In genomic region chr10:86836784-86837183, GRCm38 (mm10) we compare ENCODE assay signal across 22 mouse cellular contexts. TPM values are rescaled to one million over a fixed set of nuclear protein-coding genes. Genes with fewer than 3 reads are reported as not detected.
A peak's percentile ranks its signal among the peaks of the same experiment; 100 is the strongest.
DNase-seq lines count a peak whose midpoint lies in the region; ATAC-seq and TF ChIP-seq lines count a peak whose summit lies in the region.
"Had no signal": no experiment of that assay in that cellular context is flagged by ENCODE, and none has a peak within 500 bp of the region (broad histone marks: within the 10 kb centered on the region; RNA-seq: fewer than 3 reads in every experiment).

No protein-coding gene starts in this region.

- H3K9ac ChIP-seq in forebrain, embryonic 13.5 days = no peak overlapping the region
- H3K9ac ChIP-seq in forebrain, embryonic 12.5 days = no peak overlapping the region
- no peak overlapping the region for H3K9ac ChIP-seq in forebrain, postnatal 0 days
- H3K9ac ChIP-seq in lung, postnatal 0 days (replicated peaks; ENCODE audit: low read depth) = no peak overlapping the region
- no peak overlapping the region for H3K9ac ChIP-seq in hindbrain, embryonic 12.5 days
- H3K9ac ChIP-seq: heart, embryonic 13.5 days had no signal

- peak; percentile 46 for DNase-seq in brain, adult 2 months (ENCODE audit: low read depth, low spot score)
- DNase-seq in forebrain, postnatal 0 days = peak; percentile 23
- peak; percentile 79 for DNase-seq in lung, postnatal 0 days (ENCODE audit: low spot score)
- no peak for DNase-seq in spleen, postnatal 10 days (ENCODE audit: low spot score in 2 of 2)
- no peak for DNase-seq in gastrocnemius, postnatal 14 days
- DNase-seq: adrenal gland, adult 8-10 months; adrenal gland, postnatal 36 days; B cell, adult 2 months; cerebellum, adult 2 months; cerebellum, postnatal 10 days; gastrocnemius, adult 2 months; gastrocnemius, postnatal 36 days; heart, adult 11 months; heart, postnatal 36 days had no signal

- H3K4me3 ChIP-seq in forebrain, embryonic 13.5 days = no peak overlapping the region
- H3K4me3 ChIP-seq in forebrain, embryonic 12.5 days (replicated peaks) = no peak overlapping the region
- no peak overlapping the region for H3K4me3 ChIP-seq in forebrain, postnatal 0 days (ENCODE audit: low read depth, low read length)
- H3K4me3 ChIP-seq in lung, postnatal 0 days (ENCODE audit: low read depth, low read length) = no peak overlapping the region
- no peak overlapping the region for H3K4me3 ChIP-seq in hindbrain, embryonic 12.5 days
- H3K4me3 ChIP-seq: embryonic facial prominence, embryonic 10.5 days; gastrocnemius, adult 2 months; heart, embryonic 13.5 days had no signal

- no peaks in the 10 kb centered on the region for H3K4me1 ChIP-seq in forebrain, embryonic 13.5 days
- no peaks in the 10 kb centered on the region; the same call in 1 of the 2 replicates for H3K4me1 ChIP-seq in forebrain, embryonic 12.5 days
- H3K4me1 ChIP-seq in forebrain, postnatal 0 days (ENCODE audit: insufficient read depth) = no peaks in the 10 kb centered on the region
- peaks cover 3% of the 10 kb centered on the region; the same call in 1 of the 2 replicates for H3K4me1 ChIP-seq in lung, postnatal 0 days (ENCODE audit: insufficient read depth, low read depth, low read length)
- no peaks in the 10 kb centered on the region for H3K4me1 ChIP-seq in hindbrain, embryonic 12.5 days
- H3K4me1 ChIP-seq: heart, embryonic 13.5 days had no signal

- H3K27me3 ChIP-seq in forebrain, embryonic 13.5 days = no peaks in the 10 kb centered on the region
- H3K27me3 ChIP-seq in forebrain, embryonic 12.5 days = no peaks in the 10 kb centered on the region
- H3K27me3 ChIP-seq in forebrain, postnatal 0 days (ENCODE audit: insufficient read depth, low read length) = no peaks in the 10 kb centered on the region
- no peaks in the 10 kb centered on the region for H3K27me3 ChIP-seq in lung, postnatal 0 days (replicated peaks; ENCODE audit: insufficient read depth, low read length)
- H3K27me3 ChIP-seq in hindbrain, embryonic 12.5 days = no peaks in the 10 kb centered on the region
- H3K27me3 ChIP-seq: heart, embryonic 13.5 days had no signal

- H3K27ac ChIP-seq in forebrain, embryonic 13.5 days = no peak overlapping the region
- H3K27ac ChIP-seq in forebrain, embryonic 12.5 days = no peak overlapping the region
- no peak overlapping the region for H3K27ac ChIP-seq in forebrain, postnatal 0 days (ENCODE audit: low read depth, low read length)
- H3K27ac ChIP-seq in lung, postnatal 0 days (ENCODE audit: low read length) = 0 out of 2 replicates have a peak overlapping the region, but pooled peaks have one; percentile 21
- no peak overlapping the region for H3K27ac ChIP-seq in hindbrain, embryonic 12.5 days
- H3K27ac ChIP-seq: embryonic facial prominence, embryonic 10.5 days; heart, embryonic 13.5 days; hindbrain, postnatal 0 days had no signal

- no peaks in the 10 kb centered on the region for H3K9me3 ChIP-seq in forebrain, embryonic 13.5 days (replicated peaks)
- H3K9me3 ChIP-seq in forebrain, embryonic 12.5 days = no peaks in the 10 kb centered on the region
- no peaks in the 10 kb centered on the region for H3K9me3 ChIP-seq in forebrain, postnatal 0 days (ENCODE audit: low read length)
- H3K9me3 ChIP-seq in lung, postnatal 0 days (ENCODE audit: low read length) = no peaks in the 10 kb centered on the region
- no peaks in the 10 kb centered on the region for H3K9me3 ChIP-seq in hindbrain, embryonic 12.5 days (replicated peaks)
- H3K9me3 ChIP-seq: embryonic facial prominence, embryonic 10.5 days; G1E; heart, embryonic 13.5 days had no signal

- peaks cover 8% of the 10 kb centered on the region; the same call in 1 of the 2 replicates for H3K36me3 ChIP-seq in forebrain, embryonic 13.5 days (ENCODE audit: poor library complexity, severe bottlenecking)
- no peaks in the 10 kb centered on the region; the same call in 1 of the 2 replicates for H3K36me3 ChIP-seq in forebrain, embryonic 12.5 days (replicated peaks)
- H3K36me3 ChIP-seq in forebrain, postnatal 0 days (ENCODE audit: insufficient read depth) = peaks cover 15% of the 10 kb centered on the region; the same call in 1 of the 2 replicates
- no peaks in the 10 kb centered on the region for H3K36me3 ChIP-seq in lung, postnatal 0 days (ENCODE audit: insufficient read depth, low read length)
- no peaks in the 10 kb centered on the region for H3K36me3 ChIP-seq in hindbrain, embryonic 12.5 days

- 54% methylated on average over 4 of the region's 4 CpGs for WGBS in forebrain, embryonic 13.5 days
- 53% methylated on average over 4 of the region's 4 CpGs for WGBS in forebrain, embryonic 12.5 days
- 46% methylated on average over 4 of the region's 4 CpGs for WGBS in forebrain, postnatal 0 days
- WGBS in lung, postnatal 0 days = 59% methylated on average over 4 of the region's 4 CpGs
- 87% methylated on average over 4 of the region's 4 CpGs for WGBS in hindbrain, embryonic 12.5 days

- ATAC-seq in forebrain, embryonic 13.5 days = peak; percentile 75
- ATAC-seq in forebrain, embryonic 12.5 days (ENCODE audit: low FRiP score) = no peak
- ATAC-seq in forebrain, postnatal 0 days = peak; percentile 72
- peak; percentile 73 for ATAC-seq in lung, postnatal 0 days
- ATAC-seq in hindbrain, embryonic 12.5 days (ENCODE audit: low FRiP score) = no peak
- ATAC-seq: CD4-positive, CD25-positive, alpha-beta regulatory T cell, adult 4 months; hindbrain, postnatal 0 days had no signal

- no peak for TF ChIP-seq EP300 in lung, postnatal 0 days (IDR thresholded peaks at IDR 0.05)

- no peak for TF ChIP-seq CTCF in forebrain, postnatal 0 days (IDR thresholded peaks at IDR 0.05; ENCODE audit: low read depth)
- TF ChIP-seq CTCF in lung, postnatal 0 days (IDR thresholded peaks at IDR 0.05) = no peak

- intact Hi-C loops in gastrocnemius, postnatal 14 days (cut with DNase I; ENCODE audit: low total_unique reads) = no loop called here

- no peak overlapping the region for H3K4me2 ChIP-seq in forebrain, embryonic 13.5 days
- H3K4me2 ChIP-seq in forebrain, embryonic 12.5 days = no peak overlapping the region
- H3K4me2 ChIP-seq in forebrain, postnatal 0 days (ENCODE audit: low read depth) = no peak overlapping the region
- no peak overlapping the region for H3K4me2 ChIP-seq in lung, postnatal 0 days (replicated peaks; ENCODE audit: low read depth, low read length)
- no peak overlapping the region for H3K4me2 ChIP-seq in hindbrain, embryonic 12.5 days (replicated peaks)
- H3K4me2 ChIP-seq: heart, embryonic 13.5 days had no signal

RNA-seq across cellular contexts. Expression of gene Nt5dc3, which starts 58.0 kb away (rescaled TPM):
- 3.5 and 4.3 TPM in 2 replicates for polyA plus RNA-seq in forebrain, embryonic 13.5 days (2015; fragmentation: Nextera tagmentation; extraction: Ambion mirVana)
- polyA plus RNA-seq in forebrain, embryonic 12.5 days (2016; fragmentation: Nextera tagmentation; extraction: Ambion mirVana) = 2.4 and 2.9 TPM in 2 replicates
- total RNA-seq in forebrain, postnatal 0 days (2014; rRNA removed) = 30.2 and 42.2 TPM in 2 replicates
- polyA plus RNA-seq in forebrain, postnatal 0 days (2015; fragmentation: Nextera tagmentation; extraction: Ambion mirVana) = 7.2 and 9.3 TPM in 2 replicates
- polyA plus RNA-seq in lung, postnatal 0 days (2015; fragmentation: Nextera tagmentation; extraction: Ambion mirVana) = 1.2 and 1.3 TPM in 2 replicates
- polyA plus RNA-seq in hindbrain, embryonic 12.5 days (2016; fragmentation: Nextera tagmentation; extraction: Ambion mirVana) = 3.9 and 4.2 TPM in 2 replicates
- total RNA-seq in gastrocnemius, postnatal 14 days (2021) = 10 to 100 TPM; 25.2 to 38.1 TPM

Comparison
In these comparisons a context has a peak if more than half of its experiments do, and no peak if none do; other contexts are left out.
1. ATAC-seq: peak in forebrain, embryonic 13.5 days (single experiment), forebrain, postnatal 0 days (single experiment) and lung, postnatal 0 days (single experiment); none in forebrain, embryonic 12.5 days (single experiment) and hindbrain, embryonic 12.5 days (single experiment).
2. DNase-seq: peak in brain, adult 2 months (single experiment), forebrain, postnatal 0 days (single experiment) and lung, postnatal 0 days (single experiment); none in spleen, postnatal 10 days (0 of 2) and gastrocnemius, postnatal 14 days (single experiment).